Mouse (Mus musculus) gastrocnemius, postnatal 25 days (tissue): Measurements from ENCODE around the gene Gm9044. TPM values are rescaled to one million over a fixed set of nuclear protein-coding genes. Genes with fewer than 3 reads are reported as not detected.
A peak's percentile ranks its signal among the peaks of the same experiment; 100 is the strongest.
"Not testable (repeated sequence)": the region's sequence is repeated elsewhere in the genome, so short reads cannot be mapped to it uniquely, and the experiment has no call there.

Experiments used
- DNase-seq: peaks from one replicate; pipeline ENCODE4 v3.0.0; 2022
- long read RNA-seq, 2 experiments: library from polyadenylated mRNA; stranded (forward); transcript quantifications; one replicate each; pipeline ENCODE4 v2.0.0; 2021
- total RNA-seq, 2 experiments: library from RNA; stranded (reverse); gene quantifications; 1 replicate in 1 of 2; 2 replicates in 1 of 2; pipeline ENCODE4 v1.2.3; 2021

The Gm9044 gene
- total RNA-seq: not detected
- long read RNA-seq, experiment 1: 0 reads
- long read RNA-seq, experiment 2: 0 reads

DNA sequence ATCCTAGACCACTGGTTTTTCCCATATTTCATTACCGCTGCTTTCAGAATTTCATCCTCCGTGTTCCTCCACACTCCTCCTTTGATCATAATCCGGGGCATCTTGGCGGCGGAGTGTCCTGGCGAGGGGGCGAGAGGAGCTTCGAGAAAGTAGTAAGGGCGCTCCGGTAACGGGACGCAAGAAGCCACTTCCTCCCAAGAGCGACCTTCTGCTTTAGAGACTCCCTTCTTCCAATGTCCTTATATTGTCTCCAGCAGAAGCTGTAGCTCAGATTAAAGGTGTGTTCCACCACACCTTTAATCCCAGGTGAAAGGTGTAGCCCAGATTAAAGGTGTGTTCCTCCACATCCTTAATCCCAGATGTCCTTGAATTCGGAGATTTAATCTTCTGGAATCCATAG lies at the start of gene Gm9044:
Gene Gm9044, minus strand, starts transcription at position 101 of the 400 bp plus-strand sequence.
- DNase-seq: not testable (repeated sequence)

DNA sequence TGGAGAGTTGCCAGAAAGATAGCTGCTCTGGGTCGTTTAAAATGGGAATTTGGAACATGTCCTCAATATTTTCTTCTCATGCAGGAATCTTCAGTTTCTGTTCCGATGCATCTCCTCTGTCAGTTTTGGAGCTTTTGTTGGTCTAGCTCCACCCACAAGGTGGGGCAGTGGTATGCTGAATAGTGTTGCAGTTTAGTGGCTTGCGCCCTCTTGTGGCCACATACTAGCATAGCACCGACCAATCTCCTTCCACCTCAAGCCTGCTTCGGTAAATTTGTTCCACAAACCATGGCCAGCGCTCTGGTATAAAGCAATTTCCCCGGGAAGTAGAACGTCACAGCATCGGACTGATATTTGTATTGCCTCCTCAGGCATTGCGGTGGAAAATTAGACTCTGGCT lies 38.2 kb upstream of the Gm9044 start:
- peak; percentile 71 for DNase-seq

DNA sequence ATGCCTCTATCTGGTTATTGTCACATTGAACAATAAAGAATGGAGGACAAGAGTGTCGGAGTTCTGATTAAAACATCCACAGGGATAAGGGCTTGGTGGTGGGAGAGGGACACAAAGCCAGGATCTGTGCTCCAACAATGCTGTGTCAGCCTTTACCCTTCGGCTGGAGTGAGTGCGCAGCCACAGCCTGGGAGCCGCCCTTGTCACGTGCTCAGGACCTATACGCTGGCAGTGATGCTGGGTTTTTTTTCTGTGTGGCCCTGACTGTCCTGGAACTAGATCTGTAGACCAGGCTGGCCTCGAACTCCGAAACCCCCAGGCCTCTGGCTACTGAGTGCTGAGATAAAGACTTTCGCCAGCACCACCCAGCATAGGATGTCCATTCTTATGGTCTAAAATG lies 37.3 kb upstream of the Gm9044 start:
- no peak for DNase-seq

DNA sequence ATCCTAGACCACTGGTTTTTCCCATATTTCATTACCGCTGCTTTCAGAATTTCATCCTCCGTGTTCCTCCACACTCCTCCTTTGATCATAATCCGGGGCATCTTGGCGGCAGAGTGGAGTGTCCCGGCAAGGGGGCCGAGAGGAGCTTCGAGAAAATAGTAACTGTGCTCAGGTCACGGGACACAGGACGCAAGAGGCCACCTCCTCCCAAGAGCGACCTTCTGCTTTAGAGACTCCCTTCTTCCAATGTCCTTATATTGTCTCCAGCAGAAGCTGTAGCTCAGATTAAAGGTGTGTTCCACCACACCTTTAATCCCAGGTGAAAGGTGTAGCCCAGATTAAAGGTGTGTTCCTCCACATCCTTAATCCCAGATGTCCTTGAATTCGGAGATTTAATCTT lies 21.8 kb upstream of the Gm9044 start, which contains the start of gene Gm9049:
Gene Gm9049, minus strand, starts transcription at position 101 of the 400 bp plus-strand sequence.
- not testable (repeated sequence) for DNase-seq

DNA sequence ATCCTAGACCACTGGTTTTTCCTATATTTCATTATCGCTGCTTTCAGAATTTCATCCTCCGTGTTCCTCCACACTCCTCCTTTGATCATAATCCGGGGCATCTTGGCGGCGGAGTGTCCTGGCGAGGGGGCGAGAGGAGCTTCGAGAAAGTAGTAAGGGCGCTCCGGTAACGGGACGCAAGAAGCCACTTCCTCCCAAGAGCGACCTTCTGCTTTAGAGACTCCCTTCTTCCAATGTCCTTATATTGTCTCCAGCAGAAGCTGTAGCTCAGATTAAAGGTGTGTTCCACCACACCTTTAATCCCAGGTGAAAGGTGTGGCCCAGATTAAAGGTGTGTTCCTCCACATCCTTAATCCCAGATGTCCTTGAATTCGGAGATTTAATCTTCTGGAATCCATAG lies 16.4 kb upstream of the Gm9044 start, which contains the start of gene Gm9048:
Gene Gm9048, minus strand, starts transcription at position 101 of the 400 bp plus-strand sequence.
- DNase-seq: not testable (repeated sequence)

DNA sequence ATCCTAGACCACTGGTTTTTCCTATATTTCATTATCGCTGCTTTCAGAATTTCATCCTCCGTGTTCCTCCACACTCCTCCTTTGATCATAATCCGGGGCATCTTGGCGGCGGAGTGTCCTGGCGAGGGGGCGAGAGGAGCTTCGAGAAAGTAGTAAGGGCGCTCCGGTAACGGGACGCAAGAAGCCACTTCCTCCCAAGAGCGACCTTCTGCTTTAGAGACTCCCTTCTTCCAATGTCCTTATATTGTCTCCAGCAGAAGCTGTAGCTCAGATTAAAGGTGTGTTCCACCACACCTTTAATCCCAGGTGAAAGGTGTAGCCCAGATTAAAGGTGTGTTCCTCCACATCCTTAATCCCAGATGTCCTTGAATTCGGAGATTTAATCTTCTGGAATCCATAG lies 10.9 kb upstream of the Gm9044 start, which contains the start of gene Gm9046:
Gene Gm9046, minus strand, starts transcription at position 101 of the 400 bp plus-strand sequence.
- not testable (repeated sequence) for DNase-seq

DNA sequence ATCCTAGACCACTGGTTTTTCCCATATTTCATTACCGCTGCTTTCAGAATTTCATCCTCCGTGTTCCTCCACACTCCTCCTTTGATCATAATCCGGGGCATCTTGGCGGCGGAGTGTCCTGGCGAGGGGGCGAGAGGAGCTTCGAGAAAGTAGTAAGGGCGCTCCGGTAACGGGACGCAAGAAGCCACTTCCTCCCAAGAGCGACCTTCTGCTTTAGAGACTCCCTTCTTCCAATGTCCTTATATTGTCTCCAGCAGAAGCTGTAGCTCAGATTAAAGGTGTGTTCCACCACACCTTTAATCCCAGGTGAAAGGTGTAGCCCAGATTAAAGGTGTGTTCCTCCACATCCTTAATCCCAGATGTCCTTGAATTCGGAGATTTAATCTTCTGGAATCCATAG lies 5.5 kb upstream of the Gm9044 start, which contains the start of gene Gm9045:
Gene Gm9045, minus strand, starts transcription at position 101 of the 400 bp plus-strand sequence.
- not testable (repeated sequence) for DNase-seq

DNA sequence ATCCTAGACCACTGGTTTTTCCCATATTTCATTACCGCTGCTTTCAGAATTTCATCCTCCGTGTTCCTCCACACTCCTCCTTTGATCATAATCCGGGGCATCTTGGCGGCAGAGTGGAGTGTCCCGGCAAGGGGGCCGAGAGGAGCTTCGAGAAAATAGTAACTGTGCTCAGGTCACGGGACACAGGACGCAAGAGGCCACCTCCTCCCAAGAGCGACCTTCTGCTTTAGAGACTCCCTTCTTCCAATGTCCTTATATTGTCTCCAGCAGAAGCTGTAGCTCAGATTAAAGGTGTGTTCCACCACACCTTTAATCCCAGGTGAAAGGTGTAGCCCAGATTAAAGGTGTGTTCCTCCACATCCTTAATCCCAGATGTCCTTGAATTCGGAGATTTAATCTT lies 5.3 kb downstream of the Gm9044 start, which contains the start of gene Gm9040:
Gene Gm9040, minus strand, starts transcription at position 101 of the 400 bp plus-strand sequence.
- DNase-seq: not testable (repeated sequence)

DNA sequence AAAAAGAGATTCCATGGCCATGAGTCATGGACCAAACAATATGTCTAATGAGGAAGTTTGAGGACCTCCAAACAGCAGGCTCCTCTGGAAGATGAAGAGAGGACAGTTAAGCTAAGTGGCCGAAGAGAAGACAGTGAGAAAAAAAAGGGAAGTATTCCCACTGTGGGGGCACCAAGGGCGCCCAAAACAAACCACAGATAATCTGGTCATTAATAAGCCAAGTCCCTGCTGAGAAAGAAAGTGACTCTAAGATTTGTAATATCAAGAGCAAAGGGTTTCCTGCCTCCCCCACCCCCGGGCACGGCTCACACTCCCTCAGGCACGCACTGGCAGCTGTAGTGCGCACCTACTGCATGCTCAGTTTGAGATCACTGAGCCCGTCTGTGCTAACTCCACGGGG lies 13.2 kb downstream of the Gm9044 start:
- no peak for DNase-seq

DNA sequence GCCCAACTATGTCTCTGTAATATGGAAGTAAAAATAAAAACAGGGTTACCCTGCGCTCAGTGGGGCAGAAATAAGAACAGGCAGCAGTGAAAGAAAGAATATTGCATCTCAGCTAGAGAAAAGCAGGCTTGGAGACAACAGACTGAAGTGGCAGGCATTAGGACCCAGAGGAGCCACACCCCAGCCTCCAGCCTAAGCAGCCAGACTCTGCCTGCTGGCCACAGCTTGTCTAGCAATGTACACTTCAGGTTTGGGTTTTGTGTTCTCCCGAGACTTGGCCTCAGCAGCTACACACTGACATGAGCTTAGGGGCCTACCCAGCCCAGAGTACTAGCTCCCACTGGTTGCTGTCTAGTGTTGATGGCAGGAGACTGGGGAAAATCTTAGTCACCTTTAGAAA lies 30.1 kb downstream of the Gm9044 start:
- DNase-seq: not testable (repeated sequence)

DNA sequence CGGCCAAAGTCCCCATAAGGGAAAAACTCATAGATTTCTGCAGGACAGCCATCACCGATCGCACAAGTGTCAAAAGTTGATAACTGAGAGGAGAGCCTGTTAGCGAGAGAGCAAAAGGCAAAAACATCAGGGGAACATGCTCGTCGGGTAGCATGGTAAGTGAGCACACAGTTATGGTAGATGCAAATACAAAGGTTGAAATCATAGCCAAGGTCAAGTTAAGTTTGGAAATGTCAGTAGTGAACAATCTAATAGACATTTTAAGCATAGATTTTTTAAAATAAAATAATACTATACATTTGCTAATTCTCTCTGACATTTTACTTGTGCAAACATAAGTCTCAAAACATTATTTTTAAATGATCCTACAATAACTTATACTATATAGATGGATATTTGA lies 37.3 kb downstream of the Gm9044 start, which contains the start of gene Iltifb:
Gene Iltifb, minus strand, starts transcription at position 101 of the 400 bp plus-strand sequence.
- DNase-seq: no peak

DNA sequence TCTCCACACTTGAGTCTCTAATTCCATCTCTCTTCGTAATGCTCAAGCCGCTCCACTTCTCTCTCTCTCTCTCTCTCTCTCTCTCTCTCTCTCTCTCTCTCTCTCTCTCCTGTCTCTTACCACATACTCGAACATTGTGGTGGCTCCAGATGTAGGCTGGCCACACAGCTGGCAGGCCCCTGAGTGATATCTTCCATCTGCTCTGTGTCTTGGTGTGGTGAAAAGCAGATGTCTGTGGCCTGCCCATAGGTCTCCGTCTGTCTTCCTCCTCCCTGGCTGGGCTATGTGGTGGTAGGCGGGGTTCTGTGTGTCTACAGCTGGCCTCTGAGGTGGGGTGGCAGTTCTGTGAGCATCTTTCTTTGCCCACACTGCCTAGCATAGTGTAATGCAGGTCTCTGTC lies 49.2 kb downstream of the Gm9044 start:
- DNase-seq: not testable (repeated sequence)

DNA sequence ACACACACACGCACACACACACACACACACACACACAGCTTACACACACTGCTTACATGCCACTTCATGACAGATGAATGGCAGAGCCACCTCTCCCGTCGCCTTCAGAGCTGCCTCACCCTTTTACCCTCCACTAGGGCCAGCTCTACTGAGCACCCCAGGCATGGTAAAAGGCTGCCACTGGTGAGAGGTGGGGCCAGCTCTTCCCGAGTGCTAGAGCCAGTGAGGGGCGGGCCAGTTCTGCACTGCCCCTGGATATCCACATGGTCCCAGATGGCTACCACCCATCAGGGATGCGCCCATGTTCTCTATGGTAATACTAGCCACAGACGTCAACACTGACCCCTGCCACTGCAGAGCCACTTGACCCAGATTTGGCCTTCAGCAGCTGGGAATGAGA lies 49.6 kb downstream of the Gm9044 start:
- not testable (repeated sequence) for DNase-seq

Other genes with a start within 250 kb of the Gm9044 start
- 1 to 10 TPM; 1.5 to 2.5 TPM for gene Mdm1, start 190.6 kb downstream of the Gm9044 start, total RNA-seq
- not detected for gene Il22, start 127.5 kb downstream of the Gm9044 start, total RNA-seq
- gene Gm32717, start 91.6 kb downstream of the Gm9044 start, total RNA-seq: under 1 TPM; 0.38 to 0.54 TPM
- gene Gm32802, start 73.7 kb downstream of the Gm9044 start, total RNA-seq: under 1 TPM; 0.38 to 0.54 TPM
- gene Iltifb, start 37.4 kb downstream of the Gm9044 start, total RNA-seq: not detected
- gene Gm9040, start 5.4 kb downstream of the Gm9044 start, total RNA-seq: not detected
- gene Gm9045, start 5.4 kb upstream of the Gm9044 start, total RNA-seq: not detected
- not detected for gene Gm9046, start 10.8 kb upstream of the Gm9044 start, total RNA-seq
- gene Gm9048, start 16.3 kb upstream of the Gm9044 start, total RNA-seq: not detected
- not detected for gene Gm9049, start 21.7 kb upstream of the Gm9044 start, total RNA-seq
- gene Ifng, start 108.6 kb upstream of the Gm9044 start, total RNA-seq: not detected